Mouse (Mus musculus): Measurements from ENCODE around the gene 3110018I06Rik.

The 3110018I06Rik gene

GRCm38 (mm10) chr12:107488371-107488770, at the start of gene 3110018I06Rik:
Gene 3110018I06Rik, plus strand, starts transcription at chr12:107488632.
- no peak for DNase-seq (ENCODE audit: low spot score in 2 of 2)

- DNase-seq (ENCODE audit: low spot score in 2 of 2): no peak
These were observed 43.8 kb upstream of the 3110018I06Rik start for GRCm38 (mm10) chr12:107444681-107445080.

DNA sequence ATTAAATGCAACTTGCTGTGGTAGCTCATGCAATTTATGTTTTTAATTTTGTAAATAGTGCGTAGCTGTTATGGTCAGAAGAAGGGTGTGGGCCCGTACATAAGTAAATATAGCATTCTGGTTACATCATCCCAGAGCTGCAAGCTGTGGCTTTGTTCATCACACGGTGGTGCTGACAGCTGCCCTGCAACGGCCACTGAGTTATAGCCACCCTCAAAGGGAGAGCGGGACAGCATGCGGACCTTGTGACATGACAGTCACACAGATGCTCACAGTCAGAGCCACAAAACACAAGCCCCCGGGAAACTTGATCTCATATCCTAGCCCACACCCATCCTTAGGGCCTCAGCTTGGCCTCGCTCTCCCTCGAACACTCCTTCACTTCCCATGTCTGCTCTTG, 30.6 kb upstream of the 3110018I06Rik start:
- DNase-seq (ENCODE audit: low spot score in 2 of 2): no peak

- DNase-seq (ENCODE audit: low spot score in 2 of 2): no peak
These were observed 23.7 kb upstream of the 3110018I06Rik start for GRCm38 (mm10) chr12:107464731-107465130.

- DNase-seq (ENCODE audit: low spot score in 2 of 2): no peak
These were observed 11.8 kb upstream of the 3110018I06Rik start for GRCm38 (mm10) chr12:107476441-107477291.

DNA sequence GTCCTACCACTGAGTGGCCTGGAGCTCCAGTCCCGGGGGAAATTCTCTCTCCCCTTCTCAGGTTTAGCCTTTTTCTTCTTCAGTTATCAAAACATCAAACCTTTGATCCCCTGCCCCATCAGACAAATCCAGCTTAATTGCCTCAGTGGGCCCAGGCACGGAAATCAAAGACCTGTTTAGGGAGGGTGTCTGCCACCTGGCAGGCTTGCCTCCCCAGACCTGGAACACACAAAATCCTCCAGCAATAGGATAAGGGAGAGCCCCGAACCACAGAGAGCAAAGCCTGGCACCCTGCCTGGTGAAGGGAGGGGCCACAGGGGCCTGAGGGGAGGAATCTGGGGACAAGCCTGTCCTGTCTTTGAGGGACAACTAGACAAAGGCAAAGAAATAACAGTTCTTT, 9.1 kb upstream of the 3110018I06Rik start:
- no peak for DNase-seq (ENCODE audit: low spot score in 2 of 2)

- DNase-seq (ENCODE audit: low spot score in 2 of 2): no peak
These were observed 5.4 kb upstream of the 3110018I06Rik start for GRCm38 (mm10) chr12:107483031-107483430.

- DNase-seq (ENCODE audit: low spot score in 2 of 2): no peak
These were observed 2.9 kb downstream of the 3110018I06Rik start for GRCm38 (mm10) chr12:107491344-107491743.

GRCm38 (mm10) chr12:107496924-107497323, 8.5 kb downstream of the 3110018I06Rik start:
- no peak for DNase-seq (ENCODE audit: low spot score in 2 of 2)

- no peak for DNase-seq (ENCODE audit: low spot score in 2 of 2)
These were observed 21.3 kb downstream of the 3110018I06Rik start for GRCm38 (mm10) chr12:107509661-107510237.

DNA sequence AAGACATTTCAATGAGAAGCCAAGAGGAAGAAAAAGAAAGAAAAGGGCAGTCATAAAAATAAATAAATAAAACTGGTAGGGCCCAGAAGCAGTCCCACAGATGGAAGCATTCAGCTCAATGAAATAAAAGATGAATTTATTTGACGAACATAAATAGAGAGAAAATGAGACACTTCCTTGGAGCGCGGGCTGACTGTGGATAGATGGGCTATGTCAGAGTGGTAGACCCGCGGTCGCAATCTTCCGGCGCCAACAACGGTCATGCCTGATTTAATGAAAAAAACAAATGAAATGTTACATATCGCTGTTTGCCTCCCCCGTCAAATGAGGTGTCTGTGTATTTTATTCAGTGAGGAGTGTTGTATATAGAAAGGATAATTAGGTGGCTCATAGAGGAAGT, 22.7 kb downstream of the 3110018I06Rik start:
- DNase-seq (ENCODE audit: low spot score in 2 of 2): no peak

DNA sequence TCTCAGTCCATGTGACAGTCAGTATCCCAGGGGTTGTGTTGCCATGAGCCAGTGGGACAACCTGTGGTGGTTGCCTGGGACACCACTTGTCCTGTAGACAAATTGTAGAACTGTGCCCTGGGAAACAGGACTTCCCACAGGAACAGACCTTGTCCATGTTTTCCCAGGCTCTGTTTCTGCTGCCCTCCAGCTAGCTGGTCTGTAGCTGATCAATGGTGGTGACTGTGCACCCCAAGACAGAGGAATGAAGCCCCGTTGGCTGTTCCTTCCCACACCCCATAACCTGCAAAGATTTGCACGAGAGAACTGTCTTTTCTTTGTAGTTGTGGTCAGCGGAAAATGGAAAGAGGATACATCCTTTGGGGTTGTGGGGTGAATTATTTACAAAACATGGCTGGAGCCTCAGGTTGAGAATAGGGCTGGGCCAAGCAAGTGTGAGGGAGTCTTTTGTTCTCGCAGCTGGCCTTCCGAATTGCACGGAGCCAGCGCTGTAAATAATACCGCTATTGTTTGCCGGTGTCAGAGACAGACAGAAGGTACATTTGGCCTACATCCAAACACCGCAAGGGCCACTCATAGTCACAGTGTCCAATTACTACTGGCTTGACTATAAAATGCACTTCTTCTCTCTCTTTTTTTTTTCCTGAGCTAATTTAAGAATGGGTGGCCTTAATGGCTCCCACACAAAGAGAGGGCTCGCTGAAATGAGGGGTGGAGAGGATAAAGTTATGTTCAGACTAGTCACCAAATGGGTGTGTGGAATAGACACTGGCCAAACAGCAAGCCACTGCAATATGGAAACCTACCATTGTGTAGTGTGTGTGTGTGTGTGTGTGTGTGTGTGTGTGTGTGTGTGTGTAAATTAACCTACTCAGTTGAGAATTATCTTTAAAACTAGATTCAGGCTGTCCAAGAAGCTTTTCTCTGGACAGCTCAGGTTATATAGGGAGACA, 28.1 kb downstream of the 3110018I06Rik start:
- peak in 1 of 2 experiments; percentile 12 for DNase-seq (ENCODE audit: low spot score in 2 of 2)

DNA sequence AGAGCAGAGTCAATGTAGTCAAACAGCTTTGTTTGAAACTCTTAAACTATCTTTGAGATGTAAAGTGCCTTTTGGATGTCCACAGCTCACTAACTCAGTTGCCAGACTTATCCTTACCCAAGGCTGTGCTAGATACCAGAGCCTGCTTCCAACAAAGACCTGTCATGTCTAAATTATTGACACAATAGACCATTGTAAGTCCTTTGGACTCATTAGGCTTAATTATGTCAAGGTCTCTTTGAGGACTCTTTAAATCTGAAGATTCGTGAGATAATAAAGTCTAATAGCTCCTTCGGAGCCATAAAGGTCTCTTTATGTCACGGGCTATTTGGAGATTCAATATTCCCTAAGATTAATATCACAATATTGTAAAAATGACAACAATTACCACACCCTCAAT, 32.5 kb downstream of the 3110018I06Rik start:
- no peak for DNase-seq (ENCODE audit: low spot score in 2 of 2)

DNA sequence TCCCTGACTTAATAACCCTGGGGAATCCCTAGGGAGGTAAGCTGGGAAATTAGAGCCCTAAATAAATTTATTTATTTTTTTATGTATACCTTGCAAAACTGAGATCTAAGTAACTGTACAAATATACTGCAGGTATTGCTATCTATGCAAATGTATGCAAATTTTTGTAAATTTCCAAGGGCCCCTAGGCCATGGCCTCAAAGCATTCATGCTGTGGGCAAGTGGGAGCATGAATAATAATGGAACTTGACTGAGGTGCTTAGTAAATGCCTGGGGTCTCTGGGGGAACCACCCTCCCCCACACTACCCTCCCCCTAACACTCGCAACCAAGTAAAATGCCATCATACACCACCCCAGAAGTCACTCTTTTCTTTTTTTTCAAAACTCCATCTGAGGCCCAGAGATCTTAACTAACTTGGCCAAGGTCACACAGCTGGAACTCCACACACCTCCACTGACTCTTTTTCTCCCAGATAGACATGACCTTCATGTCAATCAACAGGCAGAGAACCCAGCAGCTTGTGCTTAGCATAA, 40.0 kb downstream of the 3110018I06Rik start:
- no peak for DNase-seq (ENCODE audit: low spot score in 2 of 2)

- no peak for DNase-seq (ENCODE audit: low spot score in 2 of 2)
These were observed 44.4 kb downstream of the 3110018I06Rik start for GRCm38 (mm10) chr12:107532871-107533270.
